Mouse (Mus musculus): ENCODE results near the gene Mybpc2.

- TF ChIP-seq POLR2A (IDR thresholded peaks at IDR 0.05; ENCODE audit: low read depth, low read length) (no peak), CTCF (conservative IDR thresholded peaks at IDR 0.05; ENCODE audit: insufficient read depth, insufficient read length, low read depth, low read length) (no peak)
Measured at GRCm38 (mm10) chr7:44525126-44525832, 823 bp upstream of the Mybpc2 start.

Data from kidney, adult 2 months (tissue).